Mouse (Mus musculus) A20 (cell line): ENCODE data around the gene Mrfap1.

ENCODE experiments used
- DNase-seq: peaks from one replicate; pipeline ENCODE4 v3.0.0-alpha.2; 2011; ENCODE audit warnings: low read depth, low spot score

The Mrfap1 gene

GRCm38 (mm10) chr5:36786052-36786451 is 10.5 kb downstream of the Mrfap1 start:
- DNase-seq: no peak

DNA sequence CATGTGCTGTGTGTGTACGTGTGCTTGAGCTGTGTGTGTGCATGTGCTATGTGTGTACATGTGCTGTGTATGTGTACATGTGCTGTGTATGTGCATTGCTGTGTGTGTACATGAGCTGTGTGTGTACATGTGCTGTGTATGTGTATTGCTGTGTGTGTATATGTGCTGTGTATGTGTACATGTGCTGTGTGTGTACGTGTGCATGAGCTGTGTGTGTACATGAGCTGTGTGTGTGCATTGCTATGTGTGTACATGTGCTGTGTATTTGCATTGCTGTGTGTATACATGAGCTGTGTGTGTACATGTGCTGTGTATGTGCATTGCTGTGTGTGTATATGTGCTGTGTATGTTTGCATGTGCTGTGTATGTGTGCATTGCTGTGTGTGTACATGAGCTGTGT is 17.1 kb downstream of the Mrfap1 start:
- no peak for DNase-seq

DNA sequence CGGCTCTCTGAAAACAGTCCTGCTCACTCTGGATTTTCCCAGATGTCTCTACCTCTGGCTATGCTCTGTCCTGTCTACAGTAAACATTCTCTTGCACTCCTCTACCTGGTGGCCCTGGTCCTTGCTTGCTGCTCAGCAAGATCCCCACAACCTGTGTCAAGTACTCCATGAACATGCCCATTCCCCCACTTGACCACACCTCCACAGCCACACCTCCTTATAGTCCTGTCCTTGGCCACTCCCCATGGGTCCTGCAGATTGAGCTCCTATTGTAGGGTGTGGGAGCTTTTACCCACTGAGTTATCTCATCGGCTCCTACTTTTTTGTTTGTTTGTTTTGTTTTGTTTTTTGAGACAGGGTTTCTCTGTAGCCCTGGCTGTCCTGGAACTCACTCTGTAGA is 17.7 kb downstream of the Mrfap1 start:
- DNase-seq: no peak

DNA sequence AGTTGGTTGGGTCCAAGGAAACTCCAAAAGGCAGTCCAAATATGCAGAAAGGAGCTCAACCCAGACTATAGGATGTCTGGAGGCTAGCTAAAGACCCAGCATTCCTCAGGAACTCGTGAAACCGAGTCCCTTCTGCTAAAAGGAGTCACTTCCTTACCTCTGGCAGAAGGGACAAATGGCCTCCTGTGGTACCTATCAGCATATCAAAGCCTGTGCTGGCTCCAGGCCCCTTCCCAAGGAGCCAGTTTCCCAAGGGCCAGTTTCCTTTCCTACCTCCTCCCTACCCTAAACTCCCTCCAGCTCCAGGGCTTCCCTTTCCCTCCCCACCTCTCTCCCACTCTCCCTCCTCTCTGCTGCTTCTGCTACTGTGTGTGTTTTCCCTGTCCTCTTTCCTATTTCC is 19.4 kb downstream of the Mrfap1 start:
- no peak for DNase-seq

- no peak for DNase-seq
These were observed 20.5 kb downstream of the Mrfap1 start for GRCm38 (mm10) chr5:36776021-36776575.

DNA sequence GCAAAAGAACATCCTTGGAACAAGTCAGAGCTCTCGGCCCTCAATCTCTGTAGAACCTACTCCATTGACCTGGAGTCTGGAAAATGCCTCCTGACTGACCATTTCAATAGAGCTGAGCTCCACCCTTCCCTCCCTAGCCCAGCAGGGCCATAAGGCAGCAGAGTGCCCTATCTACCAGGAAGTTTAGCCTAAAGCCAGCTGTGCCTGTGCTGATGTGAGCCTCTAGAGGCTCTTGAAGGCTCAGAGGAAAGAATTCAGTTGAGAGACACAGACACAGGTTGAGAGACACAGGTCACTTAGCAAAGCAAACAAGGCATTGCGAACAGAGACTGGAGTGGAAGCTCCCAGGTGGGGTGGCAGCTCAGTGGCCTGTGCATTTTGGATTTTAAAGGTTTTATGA is 21.3 kb downstream of the Mrfap1 start:
- no peak for DNase-seq

DNA sequence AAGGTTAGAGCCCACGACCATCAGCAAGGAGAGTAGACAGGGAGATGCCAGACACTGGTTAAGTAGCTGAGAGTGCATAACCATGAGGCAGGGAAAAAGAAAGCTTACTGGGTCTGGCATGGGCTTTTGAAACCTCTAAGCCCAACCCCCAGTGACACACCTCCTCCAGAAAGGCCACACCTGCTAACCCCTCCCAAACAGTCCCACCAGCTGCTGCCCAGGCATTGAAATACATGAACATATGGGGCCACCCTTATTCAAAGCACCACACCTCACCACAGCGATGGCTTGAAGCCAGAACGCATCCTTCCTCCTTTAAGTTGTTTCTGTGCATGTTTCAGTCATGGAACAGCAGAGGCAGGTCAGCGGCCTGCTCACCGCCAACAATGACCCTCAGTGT is 24.0 kb downstream of the Mrfap1 start:
- DNase-seq: peak; percentile 33

- DNase-seq: no peak
These were observed 27.0 kb downstream of the Mrfap1 start for GRCm38 (mm10) chr5:36769603-36770002.

DNA sequence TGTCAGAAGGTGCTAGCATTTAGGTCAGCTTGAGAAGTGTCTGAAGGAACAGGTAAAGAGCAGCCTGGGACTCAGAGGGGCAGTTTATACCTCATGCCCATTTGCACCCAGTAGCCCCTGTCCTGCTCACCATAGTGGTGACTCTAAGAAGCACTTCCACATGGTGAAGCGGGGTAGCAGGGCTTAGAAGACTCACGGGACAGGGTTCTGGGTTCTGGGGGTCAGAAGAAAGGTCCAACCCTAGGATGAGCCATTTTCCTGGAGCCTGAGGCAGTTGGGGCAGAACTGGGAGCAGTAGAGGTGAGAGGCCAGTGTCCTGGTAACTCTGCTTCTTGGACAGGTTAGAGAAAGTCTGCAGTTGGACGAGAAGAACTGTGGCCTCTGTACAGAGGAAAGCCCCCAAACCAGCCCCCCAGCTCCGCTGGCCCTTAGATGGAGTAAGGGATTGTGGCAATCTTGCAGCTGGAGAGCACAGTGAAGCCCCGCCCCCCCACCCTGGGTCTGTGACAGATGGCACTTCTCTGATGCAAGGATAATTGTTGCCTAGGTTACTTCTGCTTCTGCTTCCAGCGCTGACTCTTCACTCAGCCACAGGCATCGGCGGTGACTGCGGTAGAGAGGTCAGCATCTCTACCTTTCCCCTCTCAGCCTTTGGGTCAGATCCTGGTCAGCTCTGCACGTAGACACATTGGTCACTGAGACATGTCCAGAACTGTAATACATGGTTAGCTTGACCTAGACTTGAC is 29.4 kb downstream of the Mrfap1 start:
- DNase-seq: peak; percentile 43

DNA sequence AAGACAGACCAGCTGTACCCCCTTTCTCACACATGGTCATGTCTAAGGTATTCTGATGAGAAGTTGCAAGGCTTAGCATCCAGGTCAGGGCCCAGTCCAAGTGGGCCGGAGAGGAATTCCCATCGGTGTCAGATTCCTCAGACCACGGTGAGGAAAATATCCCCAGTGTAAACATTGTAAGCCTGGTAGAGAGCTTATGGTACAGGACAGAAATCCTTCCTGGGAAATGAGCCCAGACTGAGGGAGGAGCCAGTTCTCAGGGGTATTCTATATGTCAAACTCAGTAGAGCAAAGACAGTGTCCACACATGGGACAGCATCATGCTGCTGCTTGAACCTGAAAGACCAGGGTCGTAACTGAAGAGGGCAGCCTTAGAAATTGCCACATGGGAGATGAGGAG is 36.7 kb downstream of the Mrfap1 start:
- DNase-seq: no peak

GRCm38 (mm10) chr5:36757033-36757432 is 39.5 kb downstream of the Mrfap1 start:
- DNase-seq: peak; percentile 60

DNA sequence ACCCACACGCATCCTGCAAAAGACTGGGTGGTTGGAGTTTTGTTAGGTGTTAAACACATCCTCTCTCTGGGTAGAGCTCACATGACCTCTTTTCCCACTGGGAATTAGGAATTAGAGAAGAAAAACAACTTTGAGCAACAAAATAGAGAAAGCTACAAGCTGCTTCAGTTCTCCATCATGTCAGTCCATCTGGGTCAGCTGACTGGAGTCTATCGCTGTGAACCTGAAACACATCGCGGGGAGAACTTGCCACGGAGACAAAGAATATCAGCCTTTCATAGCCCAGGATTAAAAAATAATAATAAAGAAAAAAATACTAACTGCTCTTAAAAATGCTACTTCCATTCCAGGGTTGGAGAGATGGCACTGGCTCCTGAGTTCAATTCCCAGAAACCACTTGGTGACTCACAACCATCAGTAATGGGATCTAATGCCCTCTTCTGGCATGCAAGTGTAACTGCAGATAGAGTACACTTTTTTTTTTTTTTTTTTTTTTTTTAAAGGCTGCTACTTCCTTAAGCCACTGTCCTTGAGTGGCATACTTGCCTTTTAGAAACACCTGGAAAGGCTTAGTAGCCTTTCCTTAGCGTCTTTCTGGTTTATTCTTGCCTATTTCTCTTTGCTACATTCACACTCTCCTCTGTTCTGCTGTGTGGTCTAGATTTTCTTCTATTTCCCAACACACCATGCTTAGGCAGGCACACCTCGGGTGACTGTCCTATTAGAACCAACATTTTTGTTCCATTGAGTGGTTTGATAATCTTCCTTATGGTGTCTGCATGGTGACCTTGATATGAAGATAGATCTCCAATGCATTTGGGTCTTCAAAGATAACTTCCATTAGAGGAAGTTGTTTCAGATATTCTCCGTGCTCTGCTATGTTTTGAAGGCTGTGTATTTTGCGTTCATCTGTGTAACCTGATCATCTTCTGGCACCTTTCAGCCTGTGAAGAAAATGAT is 46.2 kb downstream of the Mrfap1 start:
- DNase-seq: peak; percentile 56

DNA sequence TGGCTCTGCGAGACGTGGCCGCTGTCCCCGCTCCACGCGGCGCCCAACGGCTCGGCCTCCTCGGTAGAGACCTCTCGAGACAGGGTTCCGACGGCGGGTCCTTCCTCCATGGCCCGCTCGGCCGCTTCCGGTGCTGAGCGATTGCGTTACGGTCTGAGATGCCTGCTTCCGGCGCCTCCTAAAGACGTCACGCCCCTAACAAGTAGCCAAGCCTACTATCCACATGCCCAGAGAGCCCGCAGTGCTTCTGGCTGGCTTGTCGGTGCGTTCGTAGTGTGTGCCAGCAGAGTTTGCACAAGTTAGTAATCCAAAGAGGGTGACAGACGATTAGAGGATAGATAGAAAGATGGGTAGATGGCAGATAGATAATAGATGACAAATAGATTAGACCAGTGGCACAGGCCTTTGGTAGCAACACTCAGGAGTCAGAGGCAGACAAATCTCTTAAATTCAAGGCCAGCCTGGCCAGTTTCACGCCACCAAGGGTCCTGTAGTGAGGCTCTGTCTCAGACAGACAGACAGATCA is 48.0 kb downstream of the Mrfap1 start, which contains the start of gene Bloc1s4:
TSS of gene Bloc1s4 (minus strand) at position 115 of the 526 bp plus-strand sequence.
- peak; percentile 95 for DNase-seq

DNA sequence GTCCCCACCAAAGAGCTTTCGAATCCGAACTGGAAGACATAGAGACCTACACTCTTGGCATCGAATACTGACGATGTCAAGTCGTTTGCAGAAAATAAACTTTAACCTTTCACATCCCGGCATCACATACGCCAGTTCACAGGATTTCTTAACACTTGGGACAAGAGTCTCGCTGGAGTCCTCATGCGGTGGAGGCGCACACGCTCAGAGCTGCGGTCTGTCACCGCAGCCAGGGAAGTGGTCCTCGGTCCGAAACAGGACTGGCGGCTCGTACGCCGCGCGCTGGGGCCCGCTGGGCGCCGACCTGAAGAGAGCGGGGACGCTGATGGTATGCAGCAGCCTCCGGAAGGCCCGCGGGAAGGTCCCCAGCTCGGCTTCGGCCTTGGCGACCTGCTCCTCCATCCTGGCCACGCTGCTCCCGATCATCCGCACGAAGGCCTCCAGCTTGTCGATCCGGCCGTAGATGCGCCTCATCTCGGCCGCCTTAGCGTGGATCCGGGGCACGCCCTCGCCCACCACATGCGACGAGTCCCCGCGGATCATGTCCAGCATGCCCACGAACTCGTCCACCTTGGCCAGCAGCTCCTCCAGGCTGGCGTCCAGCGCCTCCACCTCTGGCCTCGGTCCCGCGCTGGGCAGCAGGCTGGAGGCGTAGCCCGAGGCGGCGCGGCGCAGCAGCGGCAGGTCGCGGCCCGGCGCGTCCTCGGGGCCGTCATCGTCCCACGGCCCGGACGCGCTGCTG is 48.6 kb downstream of the Mrfap1 start:
- DNase-seq: no peak

DNA sequence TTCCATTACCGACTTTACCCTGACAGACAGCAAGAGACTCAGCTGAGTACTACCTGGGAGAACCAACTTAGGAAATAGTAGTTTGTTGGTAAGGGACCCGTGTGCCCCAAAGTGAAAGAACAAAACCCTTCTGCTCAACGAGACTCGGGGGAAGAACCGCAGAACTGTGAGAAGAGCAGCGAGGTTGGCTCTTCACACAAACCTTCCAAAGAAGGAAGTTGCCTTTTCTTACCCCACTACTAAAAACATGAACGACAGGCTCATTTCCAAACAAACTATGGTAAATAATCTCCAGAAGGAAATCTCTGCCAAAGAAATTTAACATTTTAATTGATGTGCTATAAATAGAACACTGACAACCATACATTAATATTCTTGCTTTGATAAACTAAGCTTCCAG is 49.5 kb downstream of the Mrfap1 start:
- peak; percentile 39 for DNase-seq
